ENCODE assay signal across 9 mouse cellular contexts in the genomic region with DNA sequence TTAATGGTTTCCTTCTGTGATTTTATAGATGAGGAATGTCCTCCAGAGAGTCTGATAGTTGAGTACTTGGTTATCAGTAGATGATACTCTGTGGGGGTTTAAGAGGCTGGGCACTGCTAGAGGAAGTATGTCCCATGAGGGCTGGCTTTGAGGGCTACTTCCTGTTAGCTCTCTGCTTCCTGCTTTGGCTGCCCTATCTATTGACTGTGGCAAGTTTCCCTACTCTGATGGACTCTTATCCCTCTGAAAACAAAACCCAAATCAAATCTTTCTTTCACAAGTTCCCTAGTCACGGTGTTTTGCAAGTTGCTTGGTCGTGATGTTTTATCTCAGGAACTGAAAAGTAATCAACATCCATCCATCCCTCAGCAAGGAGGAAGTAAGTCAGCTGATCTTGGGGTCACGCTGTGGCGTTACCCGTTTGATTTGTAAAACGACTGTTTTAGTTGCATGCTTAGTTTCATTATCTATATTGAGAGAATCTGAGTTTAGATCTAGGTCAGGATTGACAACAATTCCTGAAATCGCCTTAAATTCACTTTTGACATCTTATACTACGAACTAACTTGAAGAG. TPM values are rescaled to one million over a fixed set of nuclear protein-coding genes. Genes with fewer than 3 reads are reported as not detected.
DNase-seq lines count a peak whose midpoint lies in the region; ATAC-seq lines count a peak whose summit lies in the region.
"Had no signal": no experiment of that assay in that cellular context is flagged by ENCODE, and none has a peak within 500 bp of the region (broad histone marks: within the 10 kb centered on the region; RNA-seq: fewer than 3 reads in every experiment).

No protein-coding gene starts in this region.

- ATAC-seq in activated CD4-positive, CD25-positive, alpha-beta regulatory T cell, adult 4 months, result peak; percentile 43
- peak; percentile 97 for ATAC-seq in megakaryocyte progenitor cell, adult 5-6 weeks (replicated peaks; ENCODE audit: poor library complexity)

- DNase-seq in heart, adult 11 months, result peak; percentile 97
- DNase-seq in heart, postnatal 4 days, result no peak
- DNase-seq in induced T-regulatory cell, adult 2 months (ENCODE audit: low read depth), result peak; percentile 2
- DNase-seq in urinary bladder, postnatal 4 days (ENCODE audit: low spot score in 2 of 2), result no peak
- no peak for DNase-seq in retina, embryonic 14.5 days (ENCODE audit: low spot score)
- DNase-seq in adrenal gland, adult 2 months, result no peak

RNA-seq across cellular contexts. Expression of gene Slc16a7, which starts 19.1 kb away (rescaled TPM):
- total RNA-seq in heart, postnatal 4 days (2021), result 10 to 100 TPM; 24.4 to 26.4 TPM
- polyA plus RNA-seq in activated CD4-positive, CD25-positive, alpha-beta regulatory T cell, adult 4 months (2017; shearing (Covaris generic)), result under 1 TPM in 1 of 2 experiments, not detected in 1; 0.06 TPM
- 14.4 and 23.3 TPM in 2 replicates for total RNA-seq in megakaryocyte progenitor cell, adult 5-6 weeks (2015)
- total RNA-seq in megakaryocyte progenitor cell, adult 5-6 weeks (2017), result 15.8 and 21.4 TPM in 2 replicates
- total RNA-seq in adrenal gland, adult 2 months (2021), result 10 to 100 TPM; 11.6 to 15.9 TPM
- polyA plus RNA-seq in adrenal gland, adult 2 months (2012; rRNA removed), result 1.1 TPM in 2 replicates
- polyA plus RNA-seq: erythroblast, embryonic 14.5 days had no signal

Comparison
In these comparisons a context has a peak if more than half of its experiments do, and no peak if none do; other contexts are left out.
1. DNase-seq: peak in heart, adult 11 months (single experiment) and induced T-regulatory cell, adult 2 months (single experiment); none in heart, postnatal 4 days (single experiment), urinary bladder, postnatal 4 days (0 of 2), retina, embryonic 14.5 days (single experiment) and adrenal gland, adult 2 months (single experiment).